Mouse (Mus musculus) cerebellum, adult 2 months (tissue): ENCODE results near the gene Ankrd35.

ENCODE experiments used
- CTCF ChIP-seq: fragments of 200-500 bp; IDR thresholded peaks from 2 replicates; pipeline ENCODE4 v1.5.1; 2011; ENCODE audit warnings: low read depth, mild to moderate bottlenecking, control low read depth, low read length, moderate library complexity, borderline replicate concordance; ENCODE audit not compliant: insufficient read depth
- POLR2A ChIP-seq: fragments of 200-500 bp; IDR thresholded peaks from 2 replicates; pipeline ENCODE4 v1.6.1; 2011; ENCODE audit warnings: low read length, control low read depth, borderline replicate concordance; ENCODE audit not compliant: insufficient read depth

GRCm38 (mm10) chr3:96688854-96689253 is 18.9 kb downstream of the Ankrd35 start:
- TF ChIP-seq CTCF, result no peak
- TF ChIP-seq POLR2A, result no peak
